ENCODE assay signal across 8 mouse cellular contexts in the genomic region with DNA sequence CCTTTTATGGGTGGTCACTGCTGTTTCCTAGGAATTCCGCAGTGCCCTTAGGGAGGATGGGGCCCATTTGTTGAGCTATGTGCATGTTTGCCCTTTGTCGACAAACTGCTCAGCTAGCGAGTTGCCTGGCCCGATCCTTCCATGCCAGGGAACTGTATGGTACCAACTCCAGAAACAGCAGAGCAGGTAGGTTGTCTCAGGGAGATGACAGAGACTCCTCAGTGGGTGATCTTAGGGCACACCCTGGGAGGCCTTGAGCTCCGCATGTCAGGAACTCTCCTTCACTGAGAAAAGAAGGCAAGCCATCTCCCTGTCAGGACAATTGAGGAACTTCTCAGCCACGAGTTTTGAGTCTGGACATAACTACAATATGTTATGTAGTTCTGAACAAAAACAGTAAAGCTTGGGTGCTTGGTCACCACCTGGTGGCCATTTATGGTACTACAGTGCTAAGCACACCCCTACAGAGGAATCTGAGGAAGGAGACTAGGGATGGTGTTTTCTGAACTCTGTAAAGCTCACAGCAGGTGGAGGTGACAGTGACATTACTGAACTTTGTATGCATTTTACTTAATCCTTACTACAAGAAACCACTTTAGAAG. TPM values are rescaled to one million over a fixed set of nuclear protein-coding genes. Genes with fewer than 3 reads are reported as not detected.
DNase-seq lines count a peak whose midpoint lies in the region; ATAC-seq and TF ChIP-seq lines count a peak whose summit lies in the region.

No protein-coding gene starts in this region.

- peak; percentile 73 for DNase-seq in adrenal gland, postnatal 25 days
- DNase-seq in embryonic facial prominence, embryonic 11.5 days (ENCODE audit: low spot score), result peak; percentile 82
- DNase-seq in heart, postnatal 10 days, result peak; percentile 85 to 90
- peak; percentile 85 to 86 for DNase-seq in kidney, postnatal 4 days
- peak; percentile 77 for DNase-seq in stomach, postnatal 0 days (ENCODE audit: low spot score)

- intact Hi-C loops in heart, postnatal 10 days (cut with DNase I), result loop anchor here (1.0 to 5.0 kb wide), 3 partner anchors 25 to 437 kb away; a partner anchor contains a TSS

- no peaks in the 10 kb centered on the region for H3K4me1 ChIP-seq in embryonic facial prominence, embryonic 11.5 days (ENCODE audit: control insufficient read depth, insufficient read depth, low read length)
- peaks cover 22% of the 10 kb centered on the region for H3K4me1 ChIP-seq in liver, embryonic 16.5 days (ENCODE audit: control insufficient read depth, low read depth, low read length)
- H3K4me1 ChIP-seq in neural tube, embryonic 13.5 days (replicated peaks), result no peaks in the 10 kb centered on the region
- H3K4me1 ChIP-seq in stomach, postnatal 0 days (replicated peaks; ENCODE audit: control insufficient read depth, insufficient read depth), result no peaks in the 10 kb centered on the region

- peak; percentile 84 for ATAC-seq in CD4-positive, CD25-positive, alpha-beta regulatory T cell, adult 4 months
- ATAC-seq in embryonic facial prominence, embryonic 11.5 days (replicated peaks; ENCODE audit: insufficient number of reproducible peaks, low FRiP score, low TSS enrichment, low read depth), result 0 out of 2 replicates have a peak, but pooled peaks have one; percentile 14
- 0 out of 2 replicates have a peak, but pooled peaks have one; percentile 20 for ATAC-seq in liver, embryonic 16.5 days (ENCODE audit: low read depth)
- 0 out of 2 replicates have a peak, but pooled peaks have one; percentile 36 for ATAC-seq in neural tube, embryonic 13.5 days (ENCODE audit: low read depth)
- peak; percentile 41 for ATAC-seq in stomach, postnatal 0 days (ENCODE audit: low FRiP score, low TSS enrichment)

- WGBS in embryonic facial prominence, embryonic 11.5 days, result 63% methylated on average over 6 of the region's 6 CpGs
- WGBS in liver, embryonic 16.5 days (ENCODE audit: insufficient replicate concordance), result 57% methylated on average over 6 of the region's 6 CpGs
- WGBS in neural tube, embryonic 13.5 days, result 66% methylated on average over 6 of the region's 6 CpGs
- WGBS in stomach, postnatal 0 days, result 58% methylated on average over 6 of the region's 6 CpGs

- no peak overlapping the region for H3K4me3 ChIP-seq in embryonic facial prominence, embryonic 11.5 days (ENCODE audit: low read depth, low read length)
- no peak overlapping the region for H3K4me3 ChIP-seq in liver, embryonic 16.5 days (ENCODE audit: low read depth, low read length)
- H3K4me3 ChIP-seq in neural tube, embryonic 13.5 days, result no peak overlapping the region
- no peak overlapping the region for H3K4me3 ChIP-seq in stomach, postnatal 0 days (ENCODE audit: low read depth, low read length)

- H3K27me3 ChIP-seq in embryonic facial prominence, embryonic 11.5 days (ENCODE audit: control insufficient read depth, insufficient read depth, low read length), result no peaks in the 10 kb centered on the region
- H3K27me3 ChIP-seq in liver, embryonic 16.5 days (ENCODE audit: control insufficient read depth, insufficient read depth, low read depth, low read length), result no peaks in the 10 kb centered on the region
- H3K27me3 ChIP-seq in neural tube, embryonic 13.5 days, result no peaks in the 10 kb centered on the region
- no peaks in the 10 kb centered on the region for H3K27me3 ChIP-seq in stomach, postnatal 0 days (ENCODE audit: control insufficient read depth, insufficient read depth, low read length)

- H3K9ac ChIP-seq in embryonic facial prominence, embryonic 11.5 days (replicated peaks; ENCODE audit: low read length), result no peak overlapping the region
- no peak overlapping the region for H3K9ac ChIP-seq in liver, embryonic 16.5 days (ENCODE audit: low read depth, low read length)
- H3K9ac ChIP-seq in neural tube, embryonic 13.5 days, result no peak overlapping the region
- no peak overlapping the region for H3K9ac ChIP-seq in stomach, postnatal 0 days (ENCODE audit: low read length)

- peaks cover 15% of the 10 kb centered on the region for H3K36me3 ChIP-seq in embryonic facial prominence, embryonic 11.5 days (replicated peaks; ENCODE audit: control insufficient read depth, insufficient read depth, low read depth, low read length)
- H3K36me3 ChIP-seq in liver, embryonic 16.5 days (ENCODE audit: control insufficient read depth, insufficient read depth), result peaks cover 45% of the 10 kb centered on the region
- peaks cover 69% of the 10 kb centered on the region for H3K36me3 ChIP-seq in neural tube, embryonic 13.5 days
- H3K36me3 ChIP-seq in stomach, postnatal 0 days (ENCODE audit: control insufficient read depth, insufficient read depth, low read length), result peaks cover 20% of the 10 kb centered on the region

- H3K27ac ChIP-seq in embryonic facial prominence, embryonic 11.5 days (replicated peaks; ENCODE audit: low read depth, low read length), result no peak overlapping the region
- no peak overlapping the region for H3K27ac ChIP-seq in liver, embryonic 16.5 days (ENCODE audit: low read length)
- H3K27ac ChIP-seq in neural tube, embryonic 13.5 days (replicated peaks), result 0 out of 2 replicates have a peak overlapping the region, but pooled peaks have one; percentile 3
- H3K27ac ChIP-seq in stomach, postnatal 0 days (replicated peaks), result peak overlapping the region; percentile 40; the same call in 1 of the 2 replicates

- no peak overlapping the region for H3K4me2 ChIP-seq in embryonic facial prominence, embryonic 11.5 days (ENCODE audit: low read depth, low read length)
- H3K4me2 ChIP-seq in liver, embryonic 16.5 days (ENCODE audit: low read depth, low read length), result no peak overlapping the region
- no peak overlapping the region for H3K4me2 ChIP-seq in neural tube, embryonic 13.5 days
- no peak overlapping the region for H3K4me2 ChIP-seq in stomach, postnatal 0 days (replicated peaks; ENCODE audit: low read depth)

- TF ChIP-seq CTCF in stomach, postnatal 0 days (IDR thresholded peaks at IDR 0.05; ENCODE audit: low read depth), result peak; percentile 95

- no peak for TF ChIP-seq EP300 in stomach, postnatal 0 days (optimal IDR thresholded peaks at IDR 0.05)

- H3K9me3 ChIP-seq in embryonic facial prominence, embryonic 11.5 days (replicated peaks; ENCODE audit: control insufficient read depth, low read length), result no peaks in the 10 kb centered on the region
- H3K9me3 ChIP-seq in liver, embryonic 16.5 days (replicated peaks; ENCODE audit: control insufficient read depth, low read length), result no peaks in the 10 kb centered on the region
- no peaks in the 10 kb centered on the region for H3K9me3 ChIP-seq in neural tube, embryonic 13.5 days
- H3K9me3 ChIP-seq in stomach, postnatal 0 days (ENCODE audit: control insufficient read depth, low read length), result no peaks in the 10 kb centered on the region

RNA-seq across cellular contexts. Expression of a gene that starts 25.9 kb away (rescaled TPM):
- polyA plus RNA-seq in CD4-positive, CD25-positive, alpha-beta regulatory T cell, adult 4 months (2017; shearing (Covaris generic)), result 100 to 1,000 TPM; 231 to 349 TPM
- total RNA-seq in adrenal gland, postnatal 25 days (2021), result 920 and 1,133 TPM in 2 replicates
- polyA plus RNA-seq in embryonic facial prominence, embryonic 11.5 days (2014; fragmentation: Nextera tagmentation; extraction: Ambion mirVana), result 131 TPM in 2 replicates
- total RNA-seq in heart, postnatal 10 days (2021), result 100 to 1,000 TPM in 1 of 2 experiments, 10 to 100 TPM in 1; 64.1 to 105 TPM
- 175 and 178 TPM in 2 replicates for polyA plus RNA-seq in liver, embryonic 16.5 days (2015; fragmentation: Nextera tagmentation; extraction: Ambion mirVana)
- polyA plus RNA-seq in neural tube, embryonic 13.5 days (2015; fragmentation: Nextera tagmentation; extraction: Ambion mirVana), result 197 and 213 TPM in 2 replicates
- polyA plus RNA-seq in stomach, postnatal 0 days (2015; fragmentation: Nextera tagmentation; extraction: Ambion mirVana), result 200 and 202 TPM in 2 replicates

RNA-seq across cellular contexts. Expression of a gene that starts 51.9 kb away (rescaled TPM):
- polyA plus RNA-seq in CD4-positive, CD25-positive, alpha-beta regulatory T cell, adult 4 months (2017; shearing (Covaris generic)), result 10 to 100 TPM; 32.5 to 37.2 TPM
- total RNA-seq in adrenal gland, postnatal 25 days (2021), result 210 and 237 TPM in 2 replicates
- 30.0 and 31.7 TPM in 2 replicates for polyA plus RNA-seq in embryonic facial prominence, embryonic 11.5 days (2014; fragmentation: Nextera tagmentation; extraction: Ambion mirVana)
- 10 to 100 TPM; 18.7 to 20.0 TPM for total RNA-seq in heart, postnatal 10 days (2021)
- 16.3 and 16.4 TPM in 2 replicates for polyA plus RNA-seq in liver, embryonic 16.5 days (2015; fragmentation: Nextera tagmentation; extraction: Ambion mirVana)
- polyA plus RNA-seq in neural tube, embryonic 13.5 days (2015; fragmentation: Nextera tagmentation; extraction: Ambion mirVana), result 55.1 and 63.4 TPM in 2 replicates
- 62.8 and 72.3 TPM in 2 replicates for polyA plus RNA-seq in stomach, postnatal 0 days (2015; fragmentation: Nextera tagmentation; extraction: Ambion mirVana)

Comparison
In these comparisons a context has a peak if more than half of its experiments do, and no peak if none do; other contexts are left out.
1. ATAC-seq: peak in every context shown above with its lines; median percentile 84 in CD4-positive, CD25-positive, alpha-beta regulatory T cell, adult 4 months; 41 in stomach, postnatal 0 days; 36 in neural tube, embryonic 13.5 days; 20 in liver, embryonic 16.5 days; 14 in embryonic facial prominence, embryonic 11.5 days.
2. H3K27ac ChIP-seq: peak in neural tube, embryonic 13.5 days (single experiment) and stomach, postnatal 0 days (single experiment); none in embryonic facial prominence, embryonic 11.5 days (single experiment) and liver, embryonic 16.5 days (single experiment).
3. Peak in every context shown above with its lines, with median percentiles within 50 percentile points of each other: DNase-seq.